Mouse (Mus musculus): ENCODE measurements around the gene Itgb8. TPM values are rescaled to one million over a fixed set of nuclear protein-coding genes. Genes with fewer than 3 reads are reported as not detected.
A peak's percentile ranks its signal among the peaks of the same experiment; 100 is the strongest.

Itgb8 gene
- polyA plus RNA-seq, 1 experiment from 2014 or later: 3.1 TPM

DNA sequence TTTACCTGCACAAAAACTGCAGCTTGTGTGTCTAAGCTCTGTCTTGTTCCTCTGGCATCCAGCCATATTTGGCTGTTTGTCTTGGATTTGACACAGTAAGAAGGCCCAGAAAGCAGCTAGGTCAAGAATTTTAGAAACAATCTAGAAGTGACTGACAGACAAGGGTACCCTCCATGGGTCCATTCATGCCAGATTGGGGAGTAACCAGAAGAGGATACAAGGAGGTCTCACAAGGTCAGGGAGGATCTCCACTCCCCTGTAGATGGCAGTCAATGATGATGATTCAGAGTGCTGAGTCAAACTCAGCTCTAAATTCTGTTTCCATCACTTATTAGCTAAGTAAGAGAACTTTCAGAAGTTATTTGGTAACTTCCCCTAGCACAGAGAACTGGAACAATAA, 8.2 kb downstream of the Itgb8 start:
- ATAC-seq (replicated peaks; ENCODE audit: low FRiP score): peak; percentile 43; the same call in 1 of the 2 replicates
- H3K9me3 ChIP-seq (replicated peaks): no peaks in the 10 kb centered on the region
- no peaks in the 10 kb centered on the region for H3K36me3 ChIP-seq
- H3K9ac ChIP-seq: no peak overlapping the region
- no peak overlapping the region for H3K4me2 ChIP-seq
- H3K4me1 ChIP-seq: no peaks in the 10 kb centered on the region
- no peak overlapping the region for H3K4me3 ChIP-seq (replicated peaks)
- H3K27me3 ChIP-seq: no peaks in the 10 kb centered on the region
- H3K27ac ChIP-seq: no peak overlapping the region

DNA sequence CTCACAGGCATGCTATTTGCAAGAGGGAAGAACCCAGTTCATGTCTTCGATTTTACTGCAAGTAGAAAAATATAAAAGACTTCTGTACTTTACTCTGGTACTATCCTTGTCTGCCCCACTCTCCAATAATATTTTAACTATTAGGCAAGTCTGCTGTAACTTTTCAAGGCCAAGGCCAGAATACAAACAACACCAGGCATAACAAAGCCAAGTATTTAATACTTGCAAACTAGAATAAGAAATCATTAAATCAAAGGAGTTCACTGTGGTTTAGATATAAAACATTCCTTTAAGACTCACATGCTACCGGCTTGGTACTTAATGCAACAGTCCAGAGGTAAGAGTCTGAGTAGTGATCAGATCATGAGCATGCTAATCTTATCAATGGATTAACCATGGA, 9.0 kb downstream of the Itgb8 start:
- WGBS: 79% methylated on average over 2 of the region's 2 CpGs
- ATAC-seq (replicated peaks; ENCODE audit: low FRiP score): no peak

DNA sequence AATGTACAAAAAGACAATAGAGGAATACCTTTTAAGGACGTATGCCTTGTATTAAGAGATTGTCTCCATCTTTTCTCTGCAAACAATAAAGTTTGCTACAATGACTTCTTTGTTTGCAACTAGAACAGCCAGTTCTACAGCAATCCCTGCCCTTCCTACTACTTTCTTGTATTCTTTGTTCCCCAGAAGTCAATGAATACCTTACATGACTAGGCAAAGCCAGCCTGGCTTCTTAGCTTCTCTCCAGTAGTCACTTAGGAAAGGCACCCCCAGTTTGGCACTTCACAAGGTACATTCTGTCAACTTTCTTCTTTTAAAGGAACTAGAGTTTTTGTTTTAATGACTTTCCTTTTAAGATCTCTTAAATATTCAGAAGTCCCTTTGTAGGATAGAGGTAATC, 10.7 kb downstream of the Itgb8 start:
- Histone ChIP-seq H3K9ac (no peak overlapping the region), H3K27me3 (no peaks in the 10 kb centered on the region), H3K27ac (no peak overlapping the region), H3K4me1 (no peaks in the 10 kb centered on the region), H3K4me2 (no peak overlapping the region), H3K9me3 (replicated peaks) (no peaks in the 10 kb centered on the region), H3K36me3 (no peaks in the 10 kb centered on the region), H3K4me3 (replicated peaks) (no peak overlapping the region)
- 84% methylated on average over 1 of the region's 1 CpGs for WGBS
- no peak for ATAC-seq (replicated peaks; ENCODE audit: low FRiP score)

More for the DNA sequence above, 9.0 kb downstream of the Itgb8 start:
- peak overlapping the region; percentile 22; the same call in 1 of the 2 replicates for H3K27ac ChIP-seq
- no peak overlapping the region for H3K4me3 ChIP-seq (replicated peaks)
- H3K9me3 ChIP-seq (replicated peaks): no peaks in the 10 kb centered on the region
- H3K4me1 ChIP-seq: no peaks in the 10 kb centered on the region
- no peak overlapping the region for H3K4me2 ChIP-seq
- H3K27me3 ChIP-seq: no peaks in the 10 kb centered on the region
- H3K9ac ChIP-seq: no peak overlapping the region
- no peaks in the 10 kb centered on the region for H3K36me3 ChIP-seq

DNA sequence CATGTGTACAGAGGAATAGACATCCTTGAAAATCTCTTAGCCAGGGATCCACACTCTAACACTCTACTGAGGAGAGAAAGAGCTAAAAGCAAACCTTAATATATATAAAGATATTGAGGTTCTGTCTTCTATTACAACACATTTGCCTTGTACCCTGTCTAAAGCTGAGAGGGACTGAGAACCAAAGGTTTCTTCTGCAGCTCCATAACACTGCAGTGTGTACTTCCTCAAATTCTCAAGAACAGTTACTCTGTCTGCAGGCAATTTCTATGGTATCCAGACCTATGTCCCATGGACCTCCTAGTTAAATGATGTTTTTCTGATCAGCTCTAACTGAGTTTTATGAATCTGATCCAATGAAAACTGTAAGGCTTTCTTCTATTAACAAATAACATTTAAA, 13.9 kb downstream of the Itgb8 start:
- no peaks in the 10 kb centered on the region for H3K4me1 ChIP-seq
- no peak overlapping the region for H3K9ac ChIP-seq
- ATAC-seq (replicated peaks; ENCODE audit: low FRiP score): no peak

DNA sequence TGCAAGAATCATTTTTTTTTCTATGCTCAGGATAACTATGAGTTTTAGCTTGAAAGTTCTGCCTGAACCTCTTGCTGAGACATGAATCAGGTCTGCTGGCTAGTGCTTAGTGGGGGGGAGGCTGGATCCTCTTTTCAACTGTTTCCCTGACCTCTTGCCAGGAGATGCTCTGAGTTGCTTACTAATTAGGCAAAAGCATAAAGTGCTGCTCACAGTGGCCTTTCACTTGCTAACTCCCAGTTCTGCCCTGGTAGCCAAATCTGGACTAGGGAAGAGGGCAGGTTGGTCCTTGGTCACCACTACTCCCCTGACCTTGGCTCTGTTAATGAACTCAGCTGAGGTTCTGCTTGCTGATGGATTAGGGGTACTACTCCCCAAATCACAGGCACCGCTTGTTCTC, 19.2 kb downstream of the Itgb8 start:
- Histone ChIP-seq H3K27me3 (no peaks in the 10 kb centered on the region), H3K36me3 (no peaks in the 10 kb centered on the region), H3K4me1 (no peaks in the 10 kb centered on the region), H3K27ac (no peak overlapping the region), H3K9me3 (replicated peaks) (no peaks in the 10 kb centered on the region), H3K4me3 (replicated peaks) (no peak overlapping the region), H3K9ac (no peak overlapping the region), H3K4me2 (no peak overlapping the region)
- no peak for ATAC-seq (replicated peaks; ENCODE audit: low FRiP score)
- 83% methylated on average over 1 of the region's 1 CpGs for WGBS

More for the DNA sequence above, 13.9 kb downstream of the Itgb8 start:
- H3K36me3 ChIP-seq: no peaks in the 10 kb centered on the region
- H3K4me2 ChIP-seq: no peak overlapping the region
- no peaks in the 10 kb centered on the region for H3K9me3 ChIP-seq (replicated peaks)
- H3K27ac ChIP-seq: no peak overlapping the region
- no peaks in the 10 kb centered on the region for H3K27me3 ChIP-seq
- no peak overlapping the region for H3K4me3 ChIP-seq (replicated peaks)

DNA sequence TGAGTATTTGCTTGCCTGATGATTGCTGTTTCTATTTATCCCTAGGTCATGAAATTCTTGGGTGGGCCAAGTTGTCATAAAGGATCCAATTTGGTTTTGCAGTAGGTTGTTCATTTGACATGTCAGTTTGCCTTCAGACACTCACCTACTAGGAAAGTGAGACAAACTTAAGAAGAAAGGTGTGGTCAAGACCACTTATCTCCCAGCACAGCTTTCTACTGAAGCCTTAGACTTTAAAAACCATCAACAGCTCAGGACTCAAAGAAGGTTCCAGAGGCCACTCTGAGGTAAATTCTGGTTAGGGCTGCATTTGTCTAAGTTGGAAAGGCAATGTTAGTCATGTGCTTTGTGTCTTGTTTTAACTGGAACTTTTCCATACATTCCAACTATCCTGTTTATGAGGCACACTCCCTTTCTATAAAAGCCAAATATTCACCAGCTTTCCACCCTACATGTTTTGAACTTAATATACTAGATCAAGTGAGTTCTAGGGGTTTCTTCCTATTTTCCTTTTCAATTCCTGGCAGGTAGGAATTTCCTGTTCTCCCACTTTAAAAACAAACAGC, 20.8 kb downstream of the Itgb8 start:
- Histone ChIP-seq H3K36me3 (no peaks in the 10 kb centered on the region), H3K4me2 (no peak overlapping the region), H3K4me3 (replicated peaks) (no peak overlapping the region), H3K9ac (no peak overlapping the region), H3K27me3 (no peaks in the 10 kb centered on the region), H3K4me1 (no peaks in the 10 kb centered on the region), H3K9me3 (replicated peaks) (no peaks in the 10 kb centered on the region), H3K27ac (0 out of 2 replicates have a peak overlapping the region, but pooled peaks have one; percentile 18)
- ATAC-seq (replicated peaks; ENCODE audit: low FRiP score): 0 out of 2 replicates have a peak, but pooled peaks have one; percentile 22

DNA sequence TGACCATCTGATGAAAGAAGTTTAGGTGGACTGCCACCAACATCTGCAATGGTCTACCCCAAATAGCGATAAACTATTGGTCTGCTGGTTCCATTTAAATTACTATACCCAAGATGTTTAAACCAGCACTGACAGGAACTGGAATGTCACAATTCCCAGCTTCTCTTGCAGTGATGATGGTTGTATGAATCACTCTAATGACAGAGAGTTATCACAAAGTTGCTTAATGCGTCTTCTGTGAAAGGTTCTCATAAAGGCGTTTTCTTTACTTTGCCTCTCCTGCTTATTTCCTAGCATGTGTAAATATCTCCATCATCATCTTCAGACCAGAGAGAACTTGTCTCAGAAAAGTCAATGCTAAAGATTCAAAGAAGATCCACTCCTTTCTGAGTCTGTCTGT, 23.4 kb downstream of the Itgb8 start:
- no peak overlapping the region for H3K4me2 ChIP-seq
- H3K36me3 ChIP-seq: no peaks in the 10 kb centered on the region
- H3K4me1 ChIP-seq: no peaks in the 10 kb centered on the region
- H3K27me3 ChIP-seq: no peaks in the 10 kb centered on the region
- H3K9me3 ChIP-seq (replicated peaks): no peaks in the 10 kb centered on the region
- ATAC-seq (replicated peaks; ENCODE audit: low FRiP score): no peak
- H3K27ac ChIP-seq: no peak overlapping the region
- no peak overlapping the region for H3K9ac ChIP-seq
- no peak overlapping the region for H3K4me3 ChIP-seq (replicated peaks)
- 88% methylated on average over 3 of the region's 3 CpGs for WGBS

DNA sequence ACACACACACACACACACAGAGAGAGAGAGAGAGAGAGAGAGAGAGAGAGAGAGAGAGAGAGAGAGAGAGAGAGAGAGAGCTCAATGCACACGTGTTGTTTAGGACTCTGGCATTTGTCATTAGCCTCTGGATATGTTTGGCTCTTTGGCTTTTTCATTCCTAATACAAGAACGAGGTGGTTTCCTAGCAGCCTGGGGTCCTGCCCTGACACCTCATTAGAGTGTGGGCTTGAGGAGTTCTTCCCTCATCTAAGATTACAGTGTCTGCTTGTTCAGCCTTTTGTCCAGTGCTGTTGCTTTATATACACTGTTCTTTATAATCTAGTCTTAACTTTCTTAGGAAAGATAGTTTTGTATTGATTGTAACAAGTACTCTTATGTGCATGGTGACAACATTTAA, 27.1 kb downstream of the Itgb8 start:
- Histone ChIP-seq H3K4me1 (no peaks in the 10 kb centered on the region), H3K9ac (no peak overlapping the region), H3K4me2 (no peak overlapping the region), H3K27ac (no peak overlapping the region), H3K36me3 (no peaks in the 10 kb centered on the region), H3K9me3 (replicated peaks) (no peaks in the 10 kb centered on the region), H3K4me3 (replicated peaks) (no peak overlapping the region), H3K27me3 (no peaks in the 10 kb centered on the region)
- WGBS: 18% methylated on average over 2 of the region's 2 CpGs
- ATAC-seq (replicated peaks; ENCODE audit: low FRiP score): no peak

DNA sequence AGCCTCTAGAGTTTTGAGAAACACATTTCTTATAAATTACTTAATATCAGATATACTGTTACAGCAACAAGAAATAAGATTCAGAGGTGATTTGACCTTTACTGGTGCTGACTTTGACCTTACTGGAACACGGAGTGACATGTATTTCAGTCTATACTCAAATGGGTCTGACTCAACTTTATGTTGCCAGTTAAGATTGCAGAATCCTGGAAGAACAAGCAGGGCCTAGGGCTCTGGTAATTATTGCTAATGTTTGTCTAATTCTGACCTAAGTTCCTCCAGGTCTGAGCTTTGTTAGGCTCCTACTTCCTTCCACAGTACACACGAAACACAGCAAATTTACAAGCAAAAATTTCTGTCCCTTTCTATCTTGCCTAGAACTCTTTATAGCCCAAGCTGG, 28.0 kb downstream of the Itgb8 start:
- Histone ChIP-seq H3K36me3 (no peaks in the 10 kb centered on the region), H3K4me1 (no peaks in the 10 kb centered on the region), H3K27ac (no peak overlapping the region), H3K4me2 (no peak overlapping the region), H3K9ac (no peak overlapping the region), H3K4me3 (replicated peaks) (no peak overlapping the region), H3K9me3 (replicated peaks) (no peaks in the 10 kb centered on the region), H3K27me3 (no peaks in the 10 kb centered on the region)
- WGBS: 75% methylated on average over 2 of the region's 2 CpGs
- no peak for ATAC-seq (replicated peaks; ENCODE audit: low FRiP score)

DNA sequence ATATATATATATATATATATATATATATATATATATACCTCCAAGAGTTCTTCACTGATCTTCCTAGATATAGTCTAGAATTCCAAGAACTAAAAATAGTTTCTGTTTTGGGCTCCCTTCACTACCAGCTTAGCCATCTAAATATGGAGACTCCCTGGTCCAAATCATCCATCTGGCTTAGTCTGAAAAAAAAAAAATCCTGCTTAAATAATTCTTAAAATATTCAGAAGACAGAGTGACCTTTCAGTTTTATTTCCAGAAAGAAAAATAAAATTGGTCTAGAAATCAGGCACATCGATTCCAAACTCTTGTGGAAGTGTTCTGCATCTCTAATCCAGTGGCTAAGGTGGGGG, 28.6 kb downstream of the Itgb8 start:
- H3K4me2 ChIP-seq: no peak overlapping the region
- WGBS: 98% methylated on average over 1 of the region's 1 CpGs
- no peak overlapping the region for H3K27ac ChIP-seq
- H3K4me3 ChIP-seq (replicated peaks): no peak overlapping the region
- H3K27me3 ChIP-seq: no peaks in the 10 kb centered on the region
- no peaks in the 10 kb centered on the region for H3K36me3 ChIP-seq
- no peaks in the 10 kb centered on the region for H3K9me3 ChIP-seq (replicated peaks)
- H3K4me1 ChIP-seq: no peaks in the 10 kb centered on the region
- ATAC-seq (replicated peaks; ENCODE audit: low FRiP score): no peak
- H3K9ac ChIP-seq: no peak overlapping the region

DNA sequence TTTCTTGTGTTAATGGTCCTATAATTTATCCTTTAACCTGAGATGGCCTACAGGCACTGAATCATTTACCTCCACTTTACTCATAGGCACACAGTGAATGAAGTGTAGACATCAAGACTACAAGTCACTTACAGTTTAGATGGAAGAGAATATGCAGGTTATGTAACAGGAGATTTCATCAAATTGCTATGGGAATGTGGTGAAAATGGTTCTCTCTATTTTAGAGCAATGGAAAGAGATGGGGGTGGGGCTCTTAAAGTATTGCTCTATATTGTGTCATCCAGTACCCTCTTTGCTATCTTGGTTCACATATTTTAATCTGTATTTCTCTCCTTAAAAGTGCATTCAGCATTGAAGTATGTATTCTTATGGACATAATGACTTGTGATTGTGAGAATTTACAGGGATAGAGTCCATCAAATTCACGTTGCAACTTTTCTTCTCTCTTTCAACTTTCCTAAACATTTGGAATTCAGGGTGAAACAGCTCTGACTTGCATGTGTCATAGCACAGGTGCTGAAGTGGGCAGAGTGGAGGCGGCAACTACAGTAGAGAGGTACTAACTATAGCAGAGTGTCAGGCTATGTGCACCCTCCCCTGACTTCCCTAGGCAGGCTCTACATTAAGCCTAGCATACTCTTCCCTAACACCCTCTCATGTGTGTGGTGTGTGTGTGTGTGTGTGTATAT, 29.1 kb downstream of the Itgb8 start:
- no peak overlapping the region for H3K27ac ChIP-seq
- no peaks in the 10 kb centered on the region for H3K4me1 ChIP-seq
- H3K9ac ChIP-seq: no peak overlapping the region
- H3K4me2 ChIP-seq: no peak overlapping the region
- ATAC-seq (replicated peaks; ENCODE audit: low FRiP score): no peak
- no peaks in the 10 kb centered on the region for H3K27me3 ChIP-seq
- no peaks in the 10 kb centered on the region for H3K36me3 ChIP-seq
- 90% methylated on average over 2 of the region's 2 CpGs for WGBS
- no peak overlapping the region for H3K4me3 ChIP-seq (replicated peaks)
- no peaks in the 10 kb centered on the region for H3K9me3 ChIP-seq (replicated peaks)

DNA sequence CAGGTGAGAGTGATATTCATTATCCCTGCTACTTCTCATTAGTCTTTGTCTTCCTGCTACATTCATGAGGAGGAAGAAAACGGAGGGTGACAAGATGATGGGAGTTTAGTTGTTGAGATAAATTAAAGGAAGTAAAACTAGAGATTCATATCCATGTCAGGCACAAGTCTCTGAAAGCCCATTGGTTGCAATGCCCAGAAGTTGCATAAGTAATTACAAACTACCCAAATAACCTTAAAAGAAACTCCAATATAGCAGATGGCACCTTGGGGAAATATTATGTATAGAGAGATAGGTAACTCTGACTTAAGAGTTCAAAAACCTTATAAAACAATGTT, 31.2 kb downstream of the Itgb8 start:
- ATAC-seq (replicated peaks; ENCODE audit: low FRiP score): no peak
- Histone ChIP-seq H3K27me3 (no peaks in the 10 kb centered on the region), H3K4me3 (replicated peaks) (no peak overlapping the region)

More for the DNA sequence above, 31.2 kb downstream of the Itgb8 start:
- Histone ChIP-seq H3K9ac (no peak overlapping the region), H3K27ac (no peak overlapping the region), H3K36me3 (no peaks in the 10 kb centered on the region), H3K9me3 (replicated peaks) (no peaks in the 10 kb centered on the region), H3K4me2 (no peak overlapping the region), H3K4me1 (no peaks in the 10 kb centered on the region)
- WGBS: 57% methylated on average over 1 of the region's 1 CpGs
